24 mouse cellular contexts compared by ENCODE assay signal in genomic region chr8:117393853-117394252, GRCm38 (mm10).
DNase-seq lines count a peak whose midpoint lies in the region; ATAC-seq and TF ChIP-seq lines count a peak whose summit lies in the region.
"Had no signal": no experiment of that assay in that cellular context is flagged by ENCODE, and none has a peak within 500 bp of the region (broad histone marks: within the 10 kb centered on the region; RNA-seq: fewer than 3 reads in every experiment).

No protein-coding gene starts in this region.

- peaks cover 31% of the 10 kb centered on the region for H3K4me1 ChIP-seq in hindbrain, embryonic 13.5 days (replicated peaks)
- H3K4me1 ChIP-seq in hindbrain, embryonic 11.5 days (replicated peaks; ENCODE audit: control insufficient read depth, insufficient read depth, low read length) = no peaks in the 10 kb centered on the region; the same call in 1 of the 2 replicates
- H3K4me1 ChIP-seq in olfactory bulb, adult 2 months (ENCODE audit: control insufficient read depth, insufficient read depth, low read length) = peaks cover 66% of the 10 kb centered on the region
- H3K4me1 ChIP-seq: embryonic facial prominence, embryonic 12.5 days had no signal

- H3K4me2 ChIP-seq in hindbrain, embryonic 13.5 days = no peak overlapping the region
- H3K4me2 ChIP-seq in hindbrain, embryonic 11.5 days (replicated peaks; ENCODE audit: low read depth, low read length) = no peak overlapping the region
- H3K4me2 ChIP-seq: embryonic facial prominence, embryonic 12.5 days; embryonic facial prominence, embryonic 15.5 days; forebrain, embryonic 12.5 days; forebrain, embryonic 15.5 days; heart, embryonic 11.5 days had no signal

- no peak overlapping the region for H3K4me3 ChIP-seq in hindbrain, embryonic 13.5 days
- no peak overlapping the region for H3K4me3 ChIP-seq in hindbrain, embryonic 11.5 days (ENCODE audit: low read depth, low read length)
- no peak overlapping the region for H3K4me3 ChIP-seq in olfactory bulb, adult 2 months (ENCODE audit: insufficient read depth, low read depth, low read length)
- H3K4me3 ChIP-seq: embryonic facial prominence, embryonic 12.5 days; embryonic facial prominence, embryonic 15.5 days; forebrain, embryonic 12.5 days; forebrain, embryonic 15.5 days; heart, adult 2 months had no signal

- no peak for ATAC-seq in hindbrain, embryonic 13.5 days (ENCODE audit: low FRiP score)
- ATAC-seq in hindbrain, embryonic 11.5 days (ENCODE audit: low FRiP score) = no peak
- ATAC-seq: forebrain, embryonic 15.5 days; hindbrain, embryonic 16.5 days; Patski had no signal

- no peak for TF ChIP-seq CTCF in olfactory bulb, adult 2 months (IDR thresholded peaks at IDR 0.05; ENCODE audit: insufficient read depth, low read depth, low read length)

- DNase-seq in hindbrain, embryonic 11.5 days (ENCODE audit: low spot score) = no peak
- peak; percentile 46 for DNase-seq in lung, postnatal 36 days
- DNase-seq in lung, postnatal 4 days = no peak
- DNase-seq in fat pad, adult 2 months (ENCODE audit: extremely low read depth, low read depth, low spot score) = peak; percentile 64
- DNase-seq in heart, adult 9 months (ENCODE audit: low spot score in 2 of 2) = no peak
- DNase-seq: adrenal gland, postnatal 10 days; adrenal gland, postnatal 36 days; B cell, adult 2 months; cerebellum, adult 2 months; cerebellum, adult 9-11 months; cerebellum, postnatal 25 days; gastrocnemius, postnatal 25 days; heart, adult 2 months had no signal

- 51% methylated on average over 6 of the region's 6 CpGs for WGBS in hindbrain, embryonic 13.5 days
- WGBS in hindbrain, embryonic 11.5 days = 67% methylated on average over 6 of the region's 6 CpGs
- WGBS in olfactory bulb, adult 2 months = 59% methylated on average over 6 of the region's 6 CpGs

- no peak overlapping the region for H3K9ac ChIP-seq in hindbrain, embryonic 13.5 days
- no peak overlapping the region for H3K9ac ChIP-seq in hindbrain, embryonic 11.5 days (ENCODE audit: low read depth, low read length)
- H3K9ac ChIP-seq: embryonic facial prominence, embryonic 12.5 days; embryonic facial prominence, embryonic 15.5 days; forebrain, embryonic 12.5 days; forebrain, embryonic 15.5 days had no signal

- H3K9me3 ChIP-seq in hindbrain, embryonic 13.5 days = no peaks in the 10 kb centered on the region
- no peaks in the 10 kb centered on the region for H3K9me3 ChIP-seq in hindbrain, embryonic 11.5 days (ENCODE audit: control insufficient read depth, low read length)
- H3K9me3 ChIP-seq: embryonic facial prominence, embryonic 12.5 days; embryonic facial prominence, embryonic 15.5 days; forebrain, embryonic 12.5 days; forebrain, embryonic 15.5 days; G1E had no signal

- H3K27me3 ChIP-seq in hindbrain, embryonic 13.5 days = no peaks in the 10 kb centered on the region
- H3K27me3 ChIP-seq in hindbrain, embryonic 11.5 days (ENCODE audit: control insufficient read depth, insufficient read depth, low read length) = no peaks in the 10 kb centered on the region
- H3K27me3 ChIP-seq: CH12.LX; embryonic facial prominence, embryonic 12.5 days; embryonic facial prominence, embryonic 15.5 days; forebrain, embryonic 12.5 days; forebrain, embryonic 15.5 days; Patski had no signal

- TF ChIP-seq POLR2A in olfactory bulb, adult 2 months (IDR thresholded peaks at IDR 0.05; ENCODE audit: insufficient read depth, low read depth, low read length) = no peak

- peak overlapping the region; percentile 12; the same call in 1 of the 2 replicates for H3K27ac ChIP-seq in hindbrain, embryonic 13.5 days
- no peak overlapping the region for H3K27ac ChIP-seq in hindbrain, embryonic 11.5 days (ENCODE audit: low read depth, low read length)
- peak overlapping the region; percentile 97; the same call in 1 of the 2 replicates for H3K27ac ChIP-seq in olfactory bulb, adult 2 months (ENCODE audit: insufficient read depth, low read depth, low read length)
- H3K27ac ChIP-seq: embryonic facial prominence, embryonic 12.5 days; embryonic facial prominence, embryonic 15.5 days; forebrain, embryonic 12.5 days; forebrain, embryonic 15.5 days; heart, adult 2 months had no signal

- peaks cover 14% of the 10 kb centered on the region for H3K36me3 ChIP-seq in hindbrain, embryonic 13.5 days
- peaks cover 5% of the 10 kb centered on the region; the same call in 1 of the 2 replicates for H3K36me3 ChIP-seq in hindbrain, embryonic 11.5 days (ENCODE audit: control insufficient read depth, insufficient read depth, low read length)

Comparison
In these comparisons a context has a peak if more than half of its experiments do, and no peak if none do; other contexts are left out.
1. DNase-seq: peak in lung, postnatal 36 days (single experiment) and fat pad, adult 2 months (single experiment); none in hindbrain, embryonic 11.5 days (single experiment), lung, postnatal 4 days (0 of 2) and heart, adult 9 months (0 of 2).